Mouse (Mus musculus): ENCODE results near the gene Pign. TPM values are rescaled to one million over a fixed set of nuclear protein-coding genes. Genes with fewer than 3 reads are reported as not detected.

Gene Pign
- 3.8 TPM for polyA plus RNA-seq (2014; fragmentation: Illumina TruSeq; extraction: RNeasy Lipid Tissue Mini Kit (QIAGEN cat#74804); ENCODE audit: insufficient read depth, low read depth, low replicate concordance)

GRCm38 (mm10) chr1:105663171-105663961, at the start of gene Pign, which contains the start of gene Relch:
Gene Pign (minus strand): TSS chr1:105663677.
Gene Relch (plus strand): TSS chr1:105663861.

Other genes with a start within 250 kb of the Pign start
- gene Relch, start 184 bp upstream of the Pign start, polyA plus RNA-seq (2014; fragmentation: Illumina TruSeq; extraction: RNeasy Lipid Tissue Mini Kit (QIAGEN cat#74804); ENCODE audit: insufficient read depth, low read depth, low replicate concordance): 10.0 TPM
- 1.2 TPM for gene Tnfrsf11a, start 117.0 kb upstream of the Pign start, polyA plus RNA-seq (2014; fragmentation: Illumina TruSeq; extraction: RNeasy Lipid Tissue Mini Kit (QIAGEN cat#74804); ENCODE audit: insufficient read depth, low read depth, low replicate concordance)

Data from lung, adult 10 weeks (tissue).